Mouse (Mus musculus): ENCODE measurements around the gene Slc12a1.

DNA sequence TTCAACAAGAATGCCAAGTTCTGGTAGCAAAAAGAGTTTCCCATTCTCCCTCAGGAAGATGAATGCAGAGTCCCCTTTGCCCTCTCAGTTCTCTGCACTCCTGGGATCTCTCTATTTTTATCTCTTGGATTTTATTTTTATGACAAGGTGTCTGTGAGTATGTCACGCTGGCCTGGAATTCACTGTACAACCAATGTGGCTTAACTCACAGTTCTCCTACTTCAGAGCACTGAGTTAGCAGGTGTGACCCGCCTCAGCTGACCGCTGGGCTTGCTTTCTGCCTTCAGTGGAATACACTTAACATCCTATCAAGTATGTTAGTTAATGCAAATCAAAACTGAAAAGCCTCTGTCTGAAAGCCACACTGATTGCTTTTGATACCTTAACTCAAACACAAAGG, 67.0 kb downstream of the Slc12a1 start:
- TF ChIP-seq CTCF (IDR thresholded peaks at IDR 0.05; ENCODE audit: borderline replicate concordance, control insufficient read depth, extremely low read depth, insufficient read depth, low read length, poor library complexity) (no peak), POLR2A (IDR thresholded peaks at IDR 0.05; ENCODE audit: control insufficient read depth, extremely low read depth, insufficient read depth, low read length, poor library complexity) (no peak)

Measured in thymus, adult 2 months (tissue).